Mouse (Mus musculus) cerebellum, postnatal 10 days (tissue): ENCODE results near the gene Amotl2.

Experiments used
- DNase-seq, 2 experiments: peaks; one replicate each; pipeline ENCODE4 v3.0.0; 2021; ENCODE audit warnings: mixed read lengths in 2 of 2

Gene Amotl2

DNA sequence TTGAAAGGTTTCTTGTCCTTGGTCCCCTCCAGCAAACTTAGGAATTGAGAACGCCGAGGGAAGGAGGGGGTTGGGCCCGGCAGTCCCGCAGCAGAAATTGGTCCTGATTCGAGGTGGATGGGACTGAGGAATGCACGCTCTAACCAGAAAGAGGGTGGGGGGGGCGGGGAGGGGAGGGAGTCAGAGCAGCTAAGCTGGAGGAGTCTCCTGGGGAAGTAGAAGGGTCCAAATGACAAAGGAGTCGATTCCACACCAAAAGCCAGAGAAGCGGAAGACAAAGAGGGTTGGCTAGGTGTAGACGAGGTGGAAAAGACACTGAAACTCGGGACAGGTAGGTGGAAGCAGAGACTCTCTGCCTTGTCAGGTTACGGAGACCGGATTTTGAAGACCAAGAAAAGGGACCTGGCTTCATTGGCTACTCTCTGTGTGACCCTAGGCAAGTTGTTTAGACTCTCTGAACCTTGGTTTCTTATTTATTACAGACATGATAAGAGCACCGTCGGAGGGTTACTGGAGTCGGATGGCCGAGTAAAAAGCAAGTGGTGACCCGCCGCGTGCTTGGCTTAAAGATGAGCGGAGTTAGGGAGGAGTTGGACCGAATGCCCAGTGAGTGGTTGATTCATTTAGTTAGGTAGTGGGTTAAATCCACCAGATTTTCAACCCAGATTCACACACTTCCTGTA lies at the start of gene Amotl2:
TSS of gene Amotl2 (plus strand) at position 192 of the 683 bp plus-strand sequence.
- DNase-seq: no peak

DNA sequence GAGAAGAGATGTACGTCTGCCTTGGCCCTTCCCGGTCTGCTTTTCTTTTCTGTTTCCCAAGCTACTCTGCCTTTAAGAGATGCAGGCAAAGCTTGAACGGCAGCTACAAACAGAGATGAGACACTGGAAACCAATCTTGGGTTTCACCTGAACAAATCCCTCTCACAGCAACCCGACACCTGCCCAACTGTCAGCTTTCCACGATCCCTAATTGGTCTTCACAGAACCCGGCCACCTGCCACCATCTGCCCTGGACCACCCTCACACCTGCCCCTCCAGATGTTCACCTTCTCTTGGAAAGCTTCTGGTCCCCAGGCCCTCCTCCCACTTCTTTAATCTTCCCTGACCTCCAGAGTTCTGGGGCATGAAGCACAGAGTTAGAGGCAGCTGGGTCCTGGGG lies 48.4 kb upstream of the Amotl2 start:
- peak in 1 of 2 experiments; percentile 14 for DNase-seq

DNA sequence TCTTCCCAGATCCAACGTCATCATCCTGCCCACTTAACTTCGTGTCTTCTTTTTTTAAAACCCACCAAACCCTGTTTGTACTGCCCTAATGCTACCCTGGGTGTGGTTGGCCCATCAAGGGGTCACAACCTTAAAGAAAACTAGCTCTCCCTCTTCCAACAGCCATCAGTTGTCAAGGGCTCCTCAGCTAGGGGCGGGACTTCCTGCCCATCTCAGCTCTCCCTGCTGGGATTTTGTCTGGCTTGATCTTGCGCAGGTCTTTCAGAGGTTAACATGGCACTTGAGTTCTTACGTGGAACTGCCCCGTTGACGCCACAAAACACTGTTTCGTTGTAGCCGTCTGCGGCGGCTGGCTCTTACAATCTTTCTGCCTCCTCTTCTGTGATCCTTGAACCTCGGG lies 47.6 kb upstream of the Amotl2 start:
- DNase-seq: no peak

DNA sequence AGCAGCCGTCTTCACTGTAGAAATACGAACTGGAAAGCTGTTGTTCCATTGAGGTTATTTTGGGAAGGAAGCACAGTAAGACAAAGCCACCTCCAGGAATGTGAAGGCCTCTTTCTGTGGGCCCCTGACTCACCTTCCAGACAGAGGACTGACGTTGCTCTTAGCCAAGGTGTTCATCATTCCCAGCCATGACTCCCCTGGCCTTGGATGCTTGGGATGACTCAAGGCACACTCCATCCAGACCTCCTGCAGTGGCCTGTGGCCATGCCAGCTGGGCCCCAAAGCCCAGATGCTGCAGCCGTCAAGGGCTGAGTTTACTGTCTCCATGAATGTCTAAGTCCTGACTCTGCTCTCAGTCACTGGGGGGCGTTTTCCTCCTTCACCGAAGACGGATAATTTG lies 43.1 kb upstream of the Amotl2 start:
- peak; percentile 41 to 50 for DNase-seq

DNA sequence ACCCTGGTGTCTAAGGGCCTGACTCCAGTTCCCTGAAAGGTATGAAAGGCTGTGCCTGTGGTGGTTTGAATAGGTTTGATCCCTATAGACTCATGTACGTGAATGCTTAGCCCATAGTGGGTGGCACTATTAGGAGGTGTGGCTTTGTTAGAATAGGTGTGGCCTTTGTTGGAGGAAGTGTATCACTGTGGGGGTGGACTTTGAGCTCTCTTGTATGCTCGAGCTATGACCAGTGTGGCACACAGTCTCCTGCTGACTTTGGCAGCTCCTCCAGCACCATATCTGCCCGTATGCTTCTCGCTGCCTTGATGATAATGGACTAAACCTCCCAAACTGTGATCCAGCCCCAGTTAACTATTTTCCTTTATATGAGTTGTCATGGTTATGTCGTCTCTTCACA lies 40.5 kb upstream of the Amotl2 start:
- no peak for DNase-seq

DNA sequence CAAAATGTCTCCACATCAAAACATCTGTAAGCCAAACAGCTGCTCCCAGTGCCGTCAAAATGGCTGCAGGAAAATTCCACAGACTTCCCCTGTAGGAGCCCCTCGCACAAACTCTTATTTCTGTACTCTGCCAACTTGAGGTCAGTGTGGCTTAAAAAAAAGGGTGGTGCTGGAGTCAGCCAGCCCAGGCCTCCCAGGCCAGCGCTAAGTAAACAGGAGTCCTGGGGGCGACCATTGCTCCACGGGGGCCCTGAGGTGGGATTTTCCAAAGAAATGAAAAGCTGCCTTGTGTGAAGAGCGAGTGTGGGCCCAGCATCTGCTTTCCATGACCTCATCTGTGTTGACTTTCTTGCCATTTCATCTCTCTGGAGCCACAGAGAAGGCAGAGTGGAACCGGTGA lies 35.0 kb upstream of the Amotl2 start:
- no peak for DNase-seq

DNA sequence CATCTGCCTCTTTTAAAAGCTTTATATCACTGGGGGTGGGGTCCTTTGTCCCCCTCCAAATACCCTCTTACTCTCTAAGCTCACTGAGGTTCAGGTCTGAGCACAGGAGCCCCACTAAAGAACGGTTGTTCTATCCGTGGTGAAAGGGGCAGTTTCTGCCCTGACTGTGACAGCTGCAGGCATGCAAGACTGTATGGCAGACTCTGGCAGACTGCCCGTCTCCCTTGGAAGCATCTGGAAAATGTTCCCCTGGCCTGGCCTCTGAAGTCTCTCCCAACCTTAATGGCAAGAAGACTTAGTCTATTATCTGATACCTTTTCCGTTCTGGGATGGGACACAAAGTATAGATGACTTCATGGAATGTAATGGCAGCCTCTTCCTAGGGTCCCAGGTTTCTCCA lies 28.5 kb upstream of the Amotl2 start:
- peak; percentile 72 to 84 for DNase-seq

DNA sequence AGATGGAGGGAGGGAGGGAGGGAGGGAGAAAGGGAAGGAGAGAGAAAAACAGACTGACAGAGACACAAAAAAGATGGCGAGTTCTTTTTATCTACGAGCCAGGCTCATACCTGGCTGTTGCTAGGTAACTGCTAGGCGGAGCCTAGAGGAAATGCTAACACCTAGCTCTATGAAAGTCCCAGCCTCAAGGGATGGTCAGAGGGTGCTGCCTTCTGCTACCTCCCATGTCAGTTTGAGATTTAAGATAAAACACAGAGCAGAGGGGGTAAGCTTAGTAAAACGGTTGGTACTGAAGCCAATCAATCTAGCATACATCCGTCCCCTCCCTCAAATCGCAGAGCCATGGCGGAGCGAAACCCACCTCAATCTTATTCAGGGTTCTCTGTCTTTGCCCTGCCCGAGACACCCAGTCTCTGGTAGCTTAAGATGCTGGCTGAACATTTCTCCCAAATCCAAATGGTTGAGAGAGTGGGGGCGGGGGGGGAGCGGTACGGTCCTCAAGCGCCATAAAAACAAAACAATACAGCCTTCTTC lies 27.0 kb upstream of the Amotl2 start:
- peak in 1 of 2 experiments; percentile 51 for DNase-seq

DNA sequence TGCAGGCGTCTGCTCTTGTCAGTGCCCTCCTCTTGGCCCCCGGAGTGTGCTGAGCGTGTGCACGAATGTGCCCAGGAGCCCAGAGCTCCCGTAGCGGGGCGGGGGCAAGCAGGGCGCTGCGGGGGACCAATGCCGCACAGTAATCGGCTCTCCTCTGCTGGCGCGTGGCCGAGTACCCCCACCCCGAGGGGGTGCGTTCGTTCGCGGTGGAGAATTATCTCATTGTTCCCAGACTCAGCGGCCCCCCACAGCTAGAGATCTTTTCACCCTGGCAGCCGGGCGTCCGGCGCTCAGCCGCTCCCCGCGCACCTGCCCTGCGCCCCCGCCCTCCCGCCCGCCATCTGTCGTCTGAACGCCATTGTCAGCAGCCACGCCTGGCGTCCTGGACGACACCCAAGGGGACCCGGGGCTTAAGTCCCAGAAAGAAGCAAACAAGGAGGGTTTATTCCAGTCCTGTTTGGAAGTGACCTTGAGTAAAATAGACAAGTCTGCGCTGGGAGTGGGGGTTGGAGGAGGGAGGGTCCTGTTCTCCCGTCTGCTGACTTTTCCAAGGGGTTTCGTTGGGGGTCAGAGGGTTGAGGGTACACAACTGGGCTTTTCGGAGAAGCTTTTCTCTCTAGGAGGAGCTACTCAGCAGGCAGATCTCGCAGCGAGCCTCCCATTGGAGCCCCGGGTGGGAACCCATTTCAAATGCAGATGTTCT lies 26.4 kb upstream of the Amotl2 start:
- DNase-seq: peak; percentile 92 to 95

DNA sequence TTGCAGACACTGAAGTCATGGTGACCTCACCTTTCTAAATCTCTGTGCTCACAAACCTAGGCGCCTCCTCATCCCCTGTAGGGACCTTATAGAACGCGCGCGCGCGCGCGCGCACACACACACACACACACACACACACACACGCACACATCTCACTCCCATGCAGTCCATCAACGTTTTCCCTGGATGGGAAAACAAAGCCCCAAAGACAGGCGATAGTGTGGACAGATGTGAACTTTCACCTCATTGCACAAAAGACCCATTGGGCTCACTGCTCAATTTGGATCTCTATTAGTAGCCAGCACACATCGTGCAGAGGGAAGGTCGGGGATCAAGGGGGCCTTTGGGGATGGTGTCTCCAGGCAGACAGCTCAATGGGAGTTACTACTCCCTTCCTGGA lies 25.6 kb upstream of the Amotl2 start:
- peak; percentile 54 to 59 for DNase-seq

DNA sequence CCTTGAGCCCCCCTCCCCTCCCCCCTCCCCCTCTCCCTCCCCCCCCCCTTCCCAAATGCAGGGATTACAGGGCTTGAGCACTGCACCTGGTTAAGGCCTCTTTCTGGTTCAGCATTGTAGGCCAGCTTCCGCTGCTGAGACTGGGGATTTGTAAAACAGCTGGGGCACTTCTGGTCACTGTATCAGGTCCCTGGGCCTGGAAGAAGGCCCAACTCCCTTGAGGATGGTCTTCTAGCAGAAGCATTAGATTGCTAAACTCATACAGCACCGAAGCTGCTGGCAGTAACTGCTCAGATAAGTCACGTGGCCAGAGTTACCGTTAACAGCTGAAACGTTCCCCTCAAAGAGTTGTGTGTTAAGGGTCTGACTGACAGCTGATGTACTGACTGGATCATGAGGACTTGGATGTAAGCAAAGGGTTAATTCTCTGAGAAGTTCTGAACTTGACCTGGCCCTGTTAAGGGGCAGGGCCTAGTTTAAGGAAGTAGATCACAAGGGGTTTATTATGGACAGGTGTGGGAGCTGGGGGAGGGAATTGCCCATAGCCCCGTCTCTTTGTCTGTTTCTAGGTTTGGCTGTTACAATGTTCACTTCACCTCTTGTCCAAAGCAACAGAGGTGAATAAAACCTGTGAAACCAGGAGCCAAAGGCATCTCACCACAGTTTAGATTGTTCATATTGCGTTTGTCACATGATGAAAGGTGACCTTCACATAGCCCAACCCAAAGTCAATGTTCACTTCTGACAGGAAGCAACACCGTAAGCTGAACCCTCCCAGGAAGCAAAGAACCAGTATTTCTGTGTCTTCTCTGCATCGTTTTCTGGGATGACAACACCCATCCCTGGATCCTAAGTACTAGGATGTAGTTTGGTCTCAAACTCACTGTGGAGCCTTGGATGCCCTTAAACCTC lies 23.7 kb upstream of the Amotl2 start:
- peak; percentile 26 to 27 for DNase-seq

DNA sequence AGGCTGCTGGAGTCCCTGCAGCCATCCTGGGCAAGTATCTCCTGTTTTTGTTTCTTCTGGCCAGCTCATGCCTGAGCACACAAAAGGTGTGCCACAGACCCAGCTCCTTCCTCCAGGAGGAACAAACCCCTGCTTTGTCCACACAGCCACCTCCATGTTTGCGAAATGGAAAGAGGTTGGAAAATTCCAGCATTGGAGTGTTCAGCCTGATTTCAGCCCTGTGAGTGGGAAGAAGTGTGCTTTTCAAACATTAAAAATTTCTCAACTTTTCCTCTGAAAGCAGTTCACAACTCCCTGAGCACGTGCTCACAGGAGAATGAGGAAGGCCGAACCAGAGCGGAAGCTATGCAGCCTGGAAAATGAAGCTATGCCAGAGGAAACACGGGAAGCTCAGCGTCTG lies 15.4 kb upstream of the Amotl2 start:
- no peak for DNase-seq

DNA sequence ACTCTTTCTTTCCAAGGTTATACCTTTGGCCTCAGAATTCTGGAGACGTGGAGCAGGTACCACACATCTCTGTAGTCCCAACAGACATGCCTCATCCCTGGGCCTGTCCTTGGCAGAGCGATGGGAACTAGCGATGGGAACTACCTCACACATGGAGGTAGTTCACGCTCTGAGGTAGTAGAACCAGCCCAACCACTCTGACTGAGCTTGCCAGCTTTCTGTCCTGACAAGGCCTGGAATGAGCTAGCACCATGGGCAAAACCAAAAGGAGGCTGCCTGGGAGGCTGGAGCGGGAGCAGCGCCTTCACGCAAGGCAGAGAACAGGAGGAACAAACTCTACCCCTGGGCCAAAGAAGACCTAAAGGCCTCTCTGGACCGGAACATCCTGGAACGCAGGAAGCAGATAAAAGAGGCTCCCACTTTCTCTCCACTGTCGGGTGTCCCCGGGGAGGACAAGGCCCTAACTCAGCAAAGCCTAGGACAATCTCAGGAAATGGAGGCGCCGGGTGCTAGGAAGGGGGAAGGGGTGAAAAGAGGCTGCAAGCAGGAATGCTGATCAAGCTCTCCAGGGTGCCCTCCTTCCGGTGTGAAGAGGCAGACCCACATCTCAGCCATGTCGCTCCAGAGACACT lies 6.9 kb upstream of the Amotl2 start:
- DNase-seq: no peak

DNA sequence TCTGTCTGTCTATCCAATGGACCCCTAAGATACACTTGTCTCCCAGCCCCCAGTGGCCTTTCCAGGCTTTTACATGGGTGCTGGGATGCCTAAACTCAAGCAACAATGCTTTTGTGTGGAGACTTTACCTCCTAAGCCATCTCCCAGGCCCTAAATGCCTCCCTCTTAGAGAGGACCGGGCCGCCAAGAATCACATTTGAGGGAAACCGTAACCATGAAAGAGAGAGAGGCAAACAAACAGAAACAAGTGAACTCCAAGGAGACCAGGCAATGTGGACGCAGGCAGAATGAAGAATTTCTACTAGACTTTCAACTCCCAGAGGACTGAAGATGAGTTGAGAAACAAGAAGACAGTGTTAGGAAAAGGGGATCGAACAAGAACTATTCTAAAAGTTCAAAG lies 6.0 kb upstream of the Amotl2 start:
- DNase-seq: no peak

DNA sequence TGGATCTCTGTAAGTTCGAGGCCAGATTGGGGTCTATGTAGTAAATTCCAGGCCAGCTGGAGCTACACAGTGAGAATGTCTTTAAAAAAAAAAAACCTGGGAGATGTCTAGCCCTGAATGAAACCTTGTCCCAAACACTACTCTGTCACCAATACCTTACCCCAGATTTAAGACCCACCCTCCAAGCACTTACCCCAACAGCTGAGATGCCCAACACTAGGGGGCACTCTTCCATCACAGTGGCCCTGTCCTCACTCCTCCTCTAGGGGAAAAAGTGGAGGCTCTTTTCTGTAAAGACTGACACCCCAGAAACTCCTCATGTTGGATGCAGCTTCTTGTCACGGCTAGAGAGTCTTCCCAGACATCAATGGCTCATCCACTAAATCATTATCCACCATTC lies 2.7 kb upstream of the Amotl2 start:
- DNase-seq: peak; percentile 70 to 71

DNA sequence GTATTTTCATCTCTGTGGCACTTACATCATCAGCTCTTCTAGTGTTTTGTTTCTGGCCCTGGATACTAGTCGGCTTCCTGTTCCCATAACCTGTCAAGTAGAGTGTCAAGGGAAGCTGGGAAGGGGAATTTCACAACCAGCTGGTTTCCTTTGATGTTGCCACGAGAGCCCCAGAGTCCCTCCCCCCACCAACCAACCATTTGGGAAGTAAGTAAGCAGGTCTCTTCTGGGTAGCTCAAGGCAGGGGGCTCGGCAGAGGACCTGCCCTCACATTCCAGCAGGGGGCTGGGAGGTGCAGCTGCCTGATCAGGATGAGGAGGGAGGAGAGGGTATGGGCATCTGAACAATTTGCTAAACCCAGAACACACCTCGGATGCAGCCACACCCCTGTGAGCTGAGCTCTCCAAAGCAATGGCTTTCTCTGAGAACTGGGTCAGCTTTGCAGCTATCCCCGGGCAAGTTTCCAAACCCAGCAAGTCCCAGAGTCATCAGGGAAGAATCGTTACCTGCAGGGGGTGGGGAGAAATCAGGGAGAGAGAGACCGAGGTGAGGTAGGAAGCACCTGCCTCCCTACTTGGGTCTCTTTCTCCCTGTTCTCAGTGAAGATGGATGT lies 1.5 kb upstream of the Amotl2 start:
- DNase-seq: peak in 1 of 2 experiments; percentile 38

DNA sequence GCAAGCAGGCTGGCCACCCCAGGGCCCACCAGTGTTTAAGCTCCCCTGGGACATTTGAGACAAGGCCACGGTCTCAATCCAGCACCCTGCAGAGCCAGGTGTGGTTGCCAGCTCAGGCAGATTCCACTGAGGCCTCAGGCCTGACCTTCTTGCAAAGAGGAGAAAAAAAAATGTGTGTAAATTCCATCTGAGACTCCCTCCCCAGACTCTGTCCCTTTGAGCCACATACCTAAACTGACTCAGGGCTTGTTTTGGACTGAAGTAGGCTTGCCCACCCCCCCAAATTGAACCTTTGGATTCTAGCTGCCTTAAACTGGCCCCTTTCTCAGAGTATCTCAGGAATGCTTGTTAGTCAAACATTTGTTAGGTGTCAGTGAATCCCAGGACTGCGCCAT lies 969 bp upstream of the Amotl2 start:
- DNase-seq: no peak

DNA sequence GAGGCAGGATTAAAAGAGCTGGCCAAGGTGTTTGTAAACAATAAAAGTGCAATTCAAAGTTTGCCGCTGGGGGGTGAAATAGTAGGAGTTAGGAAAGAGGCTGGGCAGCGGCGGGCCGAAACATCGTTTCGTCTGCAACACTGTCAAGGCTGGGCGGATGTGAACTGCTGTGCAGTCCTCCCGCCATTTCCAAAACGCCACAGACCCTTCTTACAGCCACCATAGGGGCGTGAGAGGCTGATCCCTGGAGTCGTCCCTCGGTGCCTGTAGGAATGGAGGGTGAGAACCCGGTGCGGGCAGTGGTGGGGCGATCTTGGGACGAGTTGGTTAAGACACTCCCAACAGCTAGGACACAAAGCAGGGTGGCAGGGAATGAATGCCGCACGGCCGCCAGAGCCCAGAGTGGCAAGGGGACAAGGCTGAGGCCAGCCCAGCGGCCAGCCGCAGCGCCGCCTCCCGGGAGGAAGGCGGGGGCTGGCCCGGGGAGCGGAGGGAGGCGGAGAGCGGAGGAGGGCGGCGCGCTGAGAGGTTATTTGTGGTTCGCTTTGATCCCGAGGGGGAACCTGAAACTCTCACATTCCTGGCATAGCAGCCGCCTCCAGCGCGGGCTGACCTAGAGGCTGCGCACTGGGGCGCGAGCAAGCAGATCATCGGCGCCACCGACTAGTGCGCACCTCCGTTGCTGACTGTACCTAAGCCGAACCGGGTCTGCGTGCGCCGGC lies 853 bp downstream of the Amotl2 start:
- DNase-seq: peak; percentile 82 to 85

DNA sequence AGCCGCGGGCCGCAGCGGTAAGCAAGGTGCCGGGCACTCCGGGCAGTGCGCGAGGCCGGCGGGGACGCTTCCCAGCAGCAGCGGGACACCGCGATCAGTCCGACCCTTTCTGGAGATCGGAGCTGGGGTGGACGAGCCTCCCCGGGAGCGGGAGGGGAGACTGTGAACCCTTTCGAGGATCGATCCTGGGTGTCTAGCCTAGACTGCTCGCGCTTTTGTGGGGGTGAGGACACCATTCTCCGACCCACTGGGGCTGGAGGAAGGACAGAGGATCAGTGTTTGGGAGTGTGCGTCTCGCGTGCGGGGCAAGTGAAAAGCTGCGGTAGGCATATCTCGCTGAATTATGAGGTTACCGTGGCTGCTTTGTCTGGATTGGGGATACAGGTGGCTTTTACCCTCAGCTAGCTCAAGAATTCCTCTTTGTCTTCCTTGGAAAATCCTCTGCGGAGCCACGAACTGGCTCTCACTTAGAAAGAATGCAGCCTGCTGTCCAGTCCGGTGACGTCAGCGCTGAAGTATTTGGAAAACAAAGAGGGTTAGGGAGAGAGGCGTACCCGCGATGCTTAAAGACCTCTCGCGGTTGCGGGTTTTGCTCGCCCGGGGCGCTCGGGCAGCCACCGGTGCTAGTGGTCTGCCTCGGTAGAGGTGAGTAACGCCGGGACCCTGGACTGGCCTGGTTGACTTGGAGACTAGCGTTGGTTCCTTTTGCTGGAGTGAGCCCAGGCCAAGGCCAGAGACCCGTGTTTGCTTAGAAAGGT lies 1.6 kb downstream of the Amotl2 start:
- peak; percentile 87 to 88 for DNase-seq

DNA sequence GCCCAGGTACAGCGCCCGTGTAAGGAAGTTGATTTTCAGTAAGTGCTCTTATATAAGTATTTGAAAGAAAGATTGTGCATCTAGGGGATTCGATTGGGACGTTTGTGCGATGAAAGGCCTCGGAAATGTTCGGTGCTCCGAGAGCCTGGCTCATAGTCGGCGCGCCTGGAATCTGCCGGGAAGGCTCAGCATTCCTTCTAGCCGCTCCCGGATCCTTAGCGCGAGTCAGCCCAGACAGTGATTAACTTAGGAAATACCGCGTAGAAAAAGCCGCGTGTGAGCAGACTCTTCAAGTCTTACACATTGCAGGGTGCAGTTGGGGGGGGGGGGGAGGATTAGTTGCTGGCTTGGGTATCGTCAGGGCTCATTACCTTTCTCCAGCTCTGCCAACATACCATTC lies 2.2 kb downstream of the Amotl2 start:
- DNase-seq: peak in 1 of 2 experiments; percentile 51

DNA sequence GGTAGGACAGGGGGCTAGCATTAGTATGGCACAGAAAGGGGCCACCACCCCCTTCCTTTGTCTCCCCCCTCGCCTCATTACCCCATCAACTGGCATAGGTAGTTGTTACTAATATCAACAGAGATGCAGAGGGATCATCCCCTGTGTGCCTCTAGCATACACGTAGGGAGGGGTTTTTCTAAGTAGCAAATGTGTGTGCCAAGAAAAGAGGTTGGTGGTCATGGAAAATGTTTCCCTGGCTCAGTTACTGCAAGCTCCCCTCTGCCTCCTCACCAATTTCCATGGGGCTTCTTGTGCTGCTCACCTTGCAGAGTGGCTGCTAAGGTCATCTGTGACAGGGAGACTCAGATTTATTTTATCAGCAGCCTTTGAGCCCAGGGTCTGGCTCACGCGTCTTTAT lies 2.6 kb downstream of the Amotl2 start:
- peak in 1 of 2 experiments; percentile 32 for DNase-seq
